Mouse (Mus musculus): Measurements from ENCODE around the gene Bcap29. TPM values are rescaled to one million over a fixed set of nuclear protein-coding genes. Genes with fewer than 3 reads are reported as not detected.

Bcap29 gene
- total and polyA plus RNA-seq, 2 experiments = 1.1 to 8.3 TPM

- 84% methylated on average over 8 of the region's 8 CpGs for WGBS
These were observed 14.4 kb downstream of the Bcap29 start for GRCm38 (mm10) chr12:31620106-31620505.

GRCm38 (mm10) chr12:31613353-31613752, 21.1 kb downstream of the Bcap29 start:
- Histone ChIP-seq H3K79me2 (ENCODE audit: control insufficient read depth, insufficient read depth, low read length) (no peaks in the 10 kb centered on the region), H3K27ac (replicated peaks; ENCODE audit: insufficient read depth, low read depth, low read length) (no peak overlapping the region), H3K27me3 (ENCODE audit: control insufficient read depth, insufficient read depth, low read length) (no peaks in the 10 kb centered on the region), H3K4me1 (ENCODE audit: control insufficient read depth, insufficient read depth, low read length) (no peaks in the 10 kb centered on the region), H3K9ac (ENCODE audit: low read depth, low read length) (no peak overlapping the region), H3K4me3 (ENCODE audit: insufficient read depth, low read depth, low read length) (no peak overlapping the region), H3K36me3 (ENCODE audit: control insufficient read depth, insufficient read depth, low read length) (peaks cover 12% of the 10 kb centered on the region)
- TF ChIP-seq CTCF (IDR thresholded peaks at IDR 0.05; ENCODE audit: low read depth, low read length) (no peak), POLR2A (IDR thresholded peaks at IDR 0.05; ENCODE audit: extremely low read depth, insufficient read depth, low read length) (no peak)
- no peak for DNase-seq (ENCODE audit: extremely low read depth, low read depth, low spot score)
- 88% methylated on average over 4 of the region's 4 CpGs for WGBS

More at GRCm38 (mm10) chr12:31620106-31620505, 14.4 kb downstream of the Bcap29 start:
- Histone ChIP-seq H3K27ac (replicated peaks; ENCODE audit: insufficient read depth, low read depth, low read length) (no peak overlapping the region), H3K79me2 (ENCODE audit: control insufficient read depth, insufficient read depth, low read length) (no peaks in the 10 kb centered on the region), H3K4me1 (ENCODE audit: control insufficient read depth, insufficient read depth, low read length) (no peaks in the 10 kb centered on the region), H3K27me3 (ENCODE audit: control insufficient read depth, insufficient read depth, low read length) (no peaks in the 10 kb centered on the region), H3K4me3 (ENCODE audit: insufficient read depth, low read depth, low read length) (no peak overlapping the region), H3K36me3 (ENCODE audit: control insufficient read depth, insufficient read depth, low read length) (peaks cover 10% of the 10 kb centered on the region), H3K9ac (ENCODE audit: low read depth, low read length) (no peak overlapping the region)
- no peak for DNase-seq (ENCODE audit: extremely low read depth, low read depth, low spot score)
- TF ChIP-seq CTCF (IDR thresholded peaks at IDR 0.05; ENCODE audit: low read depth, low read length) (no peak), POLR2A (IDR thresholded peaks at IDR 0.05; ENCODE audit: extremely low read depth, insufficient read depth, low read length) (no peak)

GRCm38 (mm10) chr12:31608138-31608537, 26.3 kb downstream of the Bcap29 start:
- Histone ChIP-seq H3K9ac (ENCODE audit: low read depth, low read length) (no peak overlapping the region), H3K79me2 (ENCODE audit: control insufficient read depth, insufficient read depth, low read length) (no peaks in the 10 kb centered on the region), H3K4me3 (ENCODE audit: insufficient read depth, low read depth, low read length) (no peak overlapping the region), H3K27me3 (ENCODE audit: control insufficient read depth, insufficient read depth, low read length) (no peaks in the 10 kb centered on the region), H3K36me3 (ENCODE audit: control insufficient read depth, insufficient read depth, low read length) (no peaks in the 10 kb centered on the region), H3K4me1 (ENCODE audit: control insufficient read depth, insufficient read depth, low read length) (no peaks in the 10 kb centered on the region), H3K27ac (replicated peaks; ENCODE audit: insufficient read depth, low read depth, low read length) (no peak overlapping the region)
- TF ChIP-seq CTCF (IDR thresholded peaks at IDR 0.05; ENCODE audit: low read depth, low read length) = no peak
- 69% methylated on average over 3 of the region's 3 CpGs for WGBS
- no peak for DNase-seq (ENCODE audit: extremely low read depth, low read depth, low spot score)

- no peaks in the 10 kb centered on the region for H3K27me3 ChIP-seq (ENCODE audit: control insufficient read depth, insufficient read depth, low read length)
- H3K79me2 ChIP-seq (ENCODE audit: control insufficient read depth, insufficient read depth, low read length) = no peaks in the 10 kb centered on the region
- DNase-seq (ENCODE audit: extremely low read depth, low read depth, low spot score) = no peak
- no peak overlapping the region for H3K4me3 ChIP-seq (ENCODE audit: insufficient read depth, low read depth, low read length)
- no peaks in the 10 kb centered on the region for H3K4me1 ChIP-seq (ENCODE audit: control insufficient read depth, insufficient read depth, low read length)
- no peak overlapping the region for H3K9ac ChIP-seq (ENCODE audit: low read depth, low read length)
- H3K27ac ChIP-seq (replicated peaks; ENCODE audit: insufficient read depth, low read depth, low read length) = no peak overlapping the region
- H3K36me3 ChIP-seq (ENCODE audit: control insufficient read depth, insufficient read depth, low read length) = no peaks in the 10 kb centered on the region
- 94% methylated on average over 3 of the region's 3 CpGs for WGBS
- TF ChIP-seq CTCF (IDR thresholded peaks at IDR 0.05; ENCODE audit: low read depth, low read length) (no peak), POLR2A (IDR thresholded peaks at IDR 0.05; ENCODE audit: extremely low read depth, insufficient read depth, low read length) (no peak)
These were observed 29.6 kb downstream of the Bcap29 start for GRCm38 (mm10) chr12:31604894-31605293.

- 57% methylated on average over 6 of the region's 6 CpGs for WGBS
- Histone ChIP-seq H3K36me3 (ENCODE audit: control insufficient read depth, insufficient read depth, low read length) (peaks cover 2% of the 10 kb centered on the region; the same call in 1 of the 2 replicates), H3K9ac (ENCODE audit: low read depth, low read length) (no peak overlapping the region), H3K27ac (replicated peaks; ENCODE audit: insufficient read depth, low read depth, low read length) (no peak overlapping the region), H3K4me3 (ENCODE audit: insufficient read depth, low read depth, low read length) (no peak overlapping the region), H3K27me3 (ENCODE audit: control insufficient read depth, insufficient read depth, low read length) (no peaks in the 10 kb centered on the region), H3K79me2 (ENCODE audit: control insufficient read depth, insufficient read depth, low read length) (no peaks in the 10 kb centered on the region), H3K4me1 (ENCODE audit: control insufficient read depth, insufficient read depth, low read length) (no peaks in the 10 kb centered on the region)
- DNase-seq (ENCODE audit: extremely low read depth, low read depth, low spot score) = no peak
- TF ChIP-seq CTCF (IDR thresholded peaks at IDR 0.05; ENCODE audit: low read depth, low read length) (no peak), POLR2A (IDR thresholded peaks at IDR 0.05; ENCODE audit: extremely low read depth, insufficient read depth, low read length) (no peak)
These were observed 30.9 kb downstream of the Bcap29 start for GRCm38 (mm10) chr12:31603586-31603985.

DNA sequence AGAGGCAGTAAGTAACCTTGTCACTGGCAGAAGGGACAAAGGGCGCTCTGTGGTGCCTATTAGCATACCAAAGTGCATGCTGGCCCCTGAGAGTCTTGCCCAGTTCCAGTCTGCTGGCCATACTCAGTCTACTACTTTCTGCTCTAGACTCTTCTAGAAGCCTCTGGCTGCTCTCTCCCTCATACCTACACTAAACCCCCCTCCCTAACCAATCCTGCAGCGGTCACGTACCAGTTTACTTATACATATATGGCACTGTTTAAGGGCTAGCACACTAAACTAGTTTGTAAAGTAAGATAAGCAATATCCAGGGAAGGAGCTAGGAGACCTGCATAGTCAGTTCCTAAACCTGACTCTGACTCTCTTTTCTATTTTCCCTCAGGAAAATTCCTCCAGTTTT, 40.2 kb downstream of the Bcap29 start:
- no peak overlapping the region for H3K27ac ChIP-seq (replicated peaks; ENCODE audit: insufficient read depth, low read depth, low read length)
- no peak overlapping the region for H3K9ac ChIP-seq (ENCODE audit: low read depth, low read length)
- peaks cover 3% of the 10 kb centered on the region; the same call in 1 of the 2 replicates for H3K36me3 ChIP-seq (ENCODE audit: control insufficient read depth, insufficient read depth, low read length)
- no peak for TF ChIP-seq CTCF (IDR thresholded peaks at IDR 0.05; ENCODE audit: low read depth, low read length)
- H3K4me3 ChIP-seq (ENCODE audit: insufficient read depth, low read depth, low read length) = no peak overlapping the region
- WGBS = 99% methylated on average over 3 of the region's 3 CpGs
- DNase-seq (ENCODE audit: extremely low read depth, low read depth, low spot score) = no peak
- no peaks in the 10 kb centered on the region for H3K4me1 ChIP-seq (ENCODE audit: control insufficient read depth, insufficient read depth, low read length)
- H3K27me3 ChIP-seq (ENCODE audit: control insufficient read depth, insufficient read depth, low read length) = no peaks in the 10 kb centered on the region
- H3K79me2 ChIP-seq (ENCODE audit: control insufficient read depth, insufficient read depth, low read length) = no peaks in the 10 kb centered on the region

Measured in liver, adult 2 months (tissue).